Mouse (Mus musculus) embryo, embryonic 11.5 days (tissue): ENCODE data around the gene Slc39a11.
"Not testable (repeated sequence)": the region's sequence is repeated elsewhere in the genome, so short reads cannot be mapped to it uniquely, and the experiment has no call there.

Experiments used
- DNase-seq: peaks from one replicate; pipeline ENCODE4 v3.0.0-alpha.2; 2012; ENCODE audit warnings: low read depth, low spot score

The Slc39a11 gene

DNA sequence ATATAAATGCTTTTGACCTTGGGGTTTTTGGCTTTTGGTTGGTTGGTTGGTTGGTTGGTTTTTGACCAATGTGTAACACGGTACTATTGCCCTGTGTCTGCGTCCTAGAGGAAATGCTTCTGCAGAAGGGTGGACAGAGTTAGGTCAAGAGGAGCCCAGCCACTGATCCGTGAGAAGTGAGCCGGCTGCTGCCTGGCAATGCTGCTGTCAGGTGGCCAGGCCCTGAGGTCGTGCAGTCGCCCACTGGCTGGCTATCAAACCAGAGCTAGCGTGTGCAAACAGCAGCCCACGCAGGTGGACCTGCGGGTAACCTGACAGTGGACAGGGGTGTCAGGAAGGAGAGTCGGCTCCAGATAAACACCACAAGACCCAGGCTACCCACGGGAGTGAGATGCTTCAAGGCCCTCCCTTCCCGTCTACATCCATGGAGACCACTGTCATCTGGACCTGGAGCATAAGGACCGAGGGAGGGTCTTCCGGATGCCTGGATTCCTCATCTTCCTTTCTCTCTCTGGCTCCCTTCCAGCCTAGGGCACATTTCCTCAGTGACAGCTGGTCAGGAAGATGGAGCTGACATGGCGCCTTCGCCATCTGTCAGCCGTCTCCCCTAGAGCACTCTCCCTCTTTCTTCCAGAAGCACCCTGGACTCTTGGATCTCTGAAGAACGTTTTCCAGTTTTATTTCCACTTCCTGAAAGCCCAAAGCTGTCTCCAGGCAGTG, 49.2 kb downstream of the Slc39a11 start:
- DNase-seq, result no peak

DNA sequence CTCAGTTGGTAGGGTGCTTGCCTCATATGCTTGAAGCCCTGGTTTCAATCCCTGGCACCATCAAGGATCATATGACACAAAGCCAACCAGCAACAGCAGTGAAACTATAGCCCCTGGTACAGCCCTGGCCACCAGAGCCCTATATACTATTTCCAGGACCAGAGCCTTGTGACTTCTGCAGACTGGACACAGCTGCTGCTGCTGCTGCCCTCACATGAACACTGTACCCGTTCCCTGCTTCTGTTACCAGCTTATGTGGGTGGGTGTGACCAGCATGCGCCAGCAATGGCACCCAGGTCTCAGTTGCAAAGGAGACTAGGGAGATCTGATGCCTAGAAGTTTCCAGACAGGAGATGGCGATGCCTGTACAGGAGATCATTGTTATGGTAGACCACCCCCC, 52.2 kb downstream of the Slc39a11 start:
- no peak for DNase-seq

DNA sequence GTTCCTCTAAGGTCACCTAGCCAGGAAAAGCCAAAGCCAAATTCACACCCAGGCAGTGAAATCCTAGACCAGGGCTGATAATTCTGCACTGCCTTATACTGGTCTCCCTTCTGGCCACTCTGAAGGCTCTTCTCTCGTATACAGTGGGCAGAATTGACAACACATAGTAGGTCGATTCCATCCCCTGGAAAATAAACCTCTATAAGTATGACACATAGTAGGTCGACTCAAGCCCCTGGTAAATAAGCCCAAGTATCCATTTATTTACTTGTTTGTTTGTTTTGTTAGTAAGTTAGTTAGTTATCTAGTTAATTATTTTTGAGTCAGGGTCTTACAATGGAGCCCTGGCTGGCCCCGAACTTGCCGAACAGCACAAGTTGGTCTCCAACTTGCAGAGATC, 54.7 kb downstream of the Slc39a11 start:
- DNase-seq, result no peak

DNA sequence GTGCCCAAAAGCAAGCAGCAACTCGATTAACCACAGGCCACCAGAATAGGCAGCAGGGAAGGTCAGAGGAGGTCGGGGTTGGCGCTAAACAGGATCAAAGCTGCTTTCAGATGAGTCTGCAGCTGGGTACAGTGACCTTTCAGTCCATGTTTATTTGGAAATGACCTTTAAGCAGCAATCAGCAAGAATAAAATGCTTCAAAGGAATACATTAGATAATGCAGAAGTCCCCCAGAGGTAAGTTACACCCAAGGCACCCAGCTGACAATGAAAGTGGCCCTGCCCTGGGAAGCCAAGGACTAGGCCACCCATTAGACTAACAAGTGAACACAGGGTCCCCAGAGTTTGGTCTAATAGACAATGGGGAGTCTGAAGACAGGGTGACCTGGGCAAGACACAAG, 60.9 kb downstream of the Slc39a11 start:
- no peak for DNase-seq

DNA sequence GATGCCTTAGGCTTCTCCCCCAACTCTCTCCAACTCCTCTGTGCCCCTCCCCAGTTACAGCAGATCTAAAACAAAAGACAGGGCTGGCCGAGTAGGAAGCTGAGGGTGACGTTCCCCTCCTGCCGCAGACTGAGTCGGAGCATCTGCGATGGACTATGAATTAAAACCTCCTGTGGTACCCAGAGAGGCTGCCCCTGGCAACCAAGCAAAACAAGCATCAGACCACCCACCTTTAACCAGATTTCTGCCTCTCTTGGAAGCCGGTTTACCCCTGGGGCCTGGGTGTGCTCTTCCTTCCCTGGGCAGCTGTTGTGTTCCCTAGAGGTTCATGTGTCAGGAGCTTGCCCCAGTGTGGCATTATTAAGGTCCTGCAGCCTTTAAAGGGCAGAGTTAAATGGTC, 63.5 kb downstream of the Slc39a11 start:
- DNase-seq, result no peak

DNA sequence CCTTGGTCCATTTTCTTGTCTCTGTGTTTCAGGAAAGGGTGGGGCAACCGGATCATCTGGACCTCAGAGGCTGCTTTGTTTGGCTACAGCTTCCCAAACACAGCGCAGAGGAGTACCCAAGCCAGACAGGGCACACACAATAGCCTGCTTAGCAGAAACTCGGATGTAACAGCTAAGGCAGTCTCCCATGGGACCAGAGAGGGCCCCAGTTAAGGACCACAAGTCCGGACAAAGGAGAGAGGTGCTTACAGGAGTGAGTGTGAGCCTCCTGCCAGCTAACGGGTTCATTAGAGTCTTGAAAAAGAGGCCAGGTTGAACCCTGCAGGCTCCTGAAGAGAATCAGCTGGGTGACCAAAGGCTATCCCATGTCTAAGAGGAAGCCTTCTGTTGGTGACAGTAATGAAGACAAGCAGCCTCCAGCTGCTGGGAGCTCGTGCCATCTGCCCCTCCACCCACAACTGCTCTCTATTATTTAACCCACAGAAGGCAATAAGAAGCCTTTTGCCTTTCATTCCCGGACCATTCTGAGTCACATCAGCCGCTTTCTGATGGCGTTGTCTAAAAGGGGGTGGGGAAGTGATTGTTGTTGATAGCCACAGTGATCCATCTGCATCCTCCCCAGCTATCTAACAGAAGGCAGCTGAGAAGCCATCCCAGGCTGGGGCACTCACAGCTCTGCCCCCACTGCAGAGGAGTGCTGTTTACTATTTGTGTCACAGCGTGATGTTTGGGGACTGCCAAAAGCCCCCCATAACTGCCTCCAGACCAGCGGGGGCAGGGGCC, 65.8 kb downstream of the Slc39a11 start:
- DNase-seq, result no peak

DNA sequence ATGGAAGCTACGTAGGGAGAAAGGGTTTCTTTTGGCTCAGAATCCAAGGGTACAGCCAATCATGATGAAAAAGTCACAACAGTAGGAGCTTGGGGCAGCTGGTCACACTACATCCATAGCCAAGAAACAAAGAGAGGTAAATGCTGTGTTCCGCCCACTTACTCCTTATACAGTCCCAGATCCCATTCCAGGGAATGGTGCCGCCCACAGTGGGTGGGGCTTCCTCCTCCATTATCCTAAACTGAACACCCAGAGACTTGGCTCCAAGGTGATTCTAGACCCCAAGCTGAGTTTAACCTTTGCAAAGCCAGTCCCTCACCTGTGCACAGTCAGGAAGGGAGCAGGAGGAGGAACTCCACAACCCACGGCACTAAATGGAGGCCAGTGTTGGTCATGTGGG, 72.7 kb downstream of the Slc39a11 start:
- DNase-seq, result no peak

DNA sequence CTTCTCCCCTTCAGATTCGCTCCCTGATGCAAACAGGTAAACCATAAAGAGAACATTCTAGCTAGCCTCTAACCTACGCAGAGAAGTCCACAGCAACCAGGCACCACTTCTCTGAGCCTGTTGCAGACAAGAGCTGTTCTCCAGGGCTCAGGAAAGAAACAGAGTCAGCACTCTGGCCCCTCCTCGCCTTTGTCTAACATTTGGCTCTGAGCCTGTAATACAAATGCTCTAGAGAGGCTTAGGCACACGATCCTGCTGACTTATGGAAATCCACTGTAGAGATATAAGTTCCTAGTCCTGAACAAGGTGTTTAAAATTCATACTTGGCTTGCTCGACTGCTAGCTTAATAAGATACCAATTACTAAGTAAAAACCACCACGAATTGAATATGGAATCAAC, 77.2 kb downstream of the Slc39a11 start:
- no peak for DNase-seq

DNA sequence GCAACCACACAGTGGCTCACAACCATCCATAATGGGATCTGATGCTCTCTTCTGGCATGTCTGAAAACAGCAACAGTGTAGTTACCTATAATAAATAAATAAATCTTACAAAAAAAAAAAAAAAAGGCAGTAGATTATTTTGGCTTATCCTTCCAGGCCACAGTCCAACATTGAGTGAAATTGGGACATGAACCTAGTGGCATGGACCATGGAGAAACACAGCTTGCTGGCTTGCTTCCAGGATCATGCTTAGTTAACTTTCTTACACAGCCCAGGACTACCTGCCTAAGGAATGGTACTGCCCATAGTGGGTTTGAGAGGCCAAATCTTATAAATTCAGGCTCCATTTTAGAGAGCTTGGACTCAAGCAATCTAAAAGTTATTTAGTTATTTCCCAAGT, 78.3 kb downstream of the Slc39a11 start:
- DNase-seq, result no peak

DNA sequence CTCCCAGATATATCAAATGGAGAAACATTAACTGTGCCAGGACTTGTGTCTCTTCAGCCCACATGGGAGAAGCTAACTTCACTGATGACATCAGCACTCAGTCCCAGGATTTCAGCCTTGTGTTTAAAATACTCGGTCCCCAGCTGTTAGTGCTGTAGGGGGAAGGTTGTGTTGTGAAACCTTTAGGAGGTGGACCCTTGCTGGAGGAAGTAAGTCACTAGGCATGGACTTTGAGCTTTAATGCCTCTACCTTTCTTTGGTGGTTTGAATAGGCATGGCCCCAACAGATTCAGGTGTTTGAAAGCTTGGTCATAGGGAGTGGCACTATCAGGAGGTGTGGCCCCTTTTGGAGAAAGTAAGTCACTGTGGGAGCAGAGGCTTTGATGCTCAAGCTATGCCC, 80.9 kb downstream of the Slc39a11 start:
- no peak for DNase-seq

DNA sequence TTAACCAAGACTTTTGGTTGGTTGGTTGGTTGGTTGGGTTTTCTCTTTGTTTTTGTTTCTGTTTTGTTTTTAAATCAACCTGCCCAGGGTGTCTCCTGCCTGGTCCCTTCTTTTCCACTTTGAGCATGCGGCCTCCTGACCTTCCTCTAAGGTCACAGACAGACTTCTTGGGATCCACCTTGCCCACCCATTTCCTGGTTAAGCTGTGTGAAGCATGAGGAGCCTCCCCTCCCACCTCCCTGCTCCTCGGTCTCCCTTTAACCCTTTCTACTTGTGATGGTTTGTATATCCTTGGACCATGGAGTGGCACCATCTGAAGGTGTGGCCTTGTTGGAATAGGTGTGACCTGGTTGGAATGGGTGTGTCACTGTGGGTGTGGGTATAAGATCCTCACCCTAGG, 82.0 kb downstream of the Slc39a11 start:
- DNase-seq, result not testable (repeated sequence)

DNA sequence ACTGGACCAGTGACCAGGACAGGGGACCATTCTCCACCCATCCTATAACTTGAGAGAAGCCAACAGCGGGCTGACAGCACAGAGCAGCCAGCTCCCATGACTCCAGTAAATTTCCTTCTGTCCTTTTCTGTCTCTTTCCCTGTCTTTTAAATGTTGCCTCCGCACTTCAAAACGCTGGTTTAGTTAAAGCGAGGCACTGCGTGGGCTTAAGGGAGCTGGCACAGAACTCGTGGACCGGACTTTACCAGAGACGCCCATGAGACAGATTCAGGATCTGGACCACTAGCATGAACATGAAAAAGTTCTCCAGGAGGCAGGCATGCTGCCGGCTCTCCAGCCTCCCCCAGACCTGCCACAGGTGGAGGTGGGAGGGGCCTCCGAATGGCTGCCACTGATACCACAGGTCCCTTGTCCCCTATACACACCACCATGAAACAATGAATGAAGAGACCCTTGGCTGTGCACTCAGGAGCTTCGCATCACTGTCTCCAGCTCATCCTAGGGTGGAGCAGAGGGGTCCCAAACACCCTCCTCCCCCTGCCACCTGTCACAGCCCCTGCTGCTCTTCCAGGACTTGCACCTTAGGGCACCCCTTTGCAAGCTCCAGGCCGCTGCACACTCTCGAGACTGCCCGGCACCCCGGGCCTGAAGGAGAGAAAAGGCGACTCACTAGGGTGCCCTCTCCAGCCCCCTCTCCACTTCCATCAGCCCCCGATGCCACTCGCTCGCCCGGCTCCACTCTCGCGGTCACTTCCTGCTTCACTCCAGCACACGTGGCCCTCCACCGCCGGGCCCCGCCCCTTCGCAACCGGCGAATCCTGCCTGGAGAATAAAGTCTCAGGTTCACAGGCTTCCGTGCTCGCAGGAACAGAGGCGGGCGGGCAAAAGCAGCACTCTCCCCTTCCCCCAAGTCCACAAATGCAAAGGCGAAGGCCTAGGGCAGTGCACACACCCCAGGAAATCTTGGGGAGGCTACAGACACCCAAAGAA, 84.6 kb downstream of the Slc39a11 start:
- DNase-seq, result peak; percentile 82

DNA sequence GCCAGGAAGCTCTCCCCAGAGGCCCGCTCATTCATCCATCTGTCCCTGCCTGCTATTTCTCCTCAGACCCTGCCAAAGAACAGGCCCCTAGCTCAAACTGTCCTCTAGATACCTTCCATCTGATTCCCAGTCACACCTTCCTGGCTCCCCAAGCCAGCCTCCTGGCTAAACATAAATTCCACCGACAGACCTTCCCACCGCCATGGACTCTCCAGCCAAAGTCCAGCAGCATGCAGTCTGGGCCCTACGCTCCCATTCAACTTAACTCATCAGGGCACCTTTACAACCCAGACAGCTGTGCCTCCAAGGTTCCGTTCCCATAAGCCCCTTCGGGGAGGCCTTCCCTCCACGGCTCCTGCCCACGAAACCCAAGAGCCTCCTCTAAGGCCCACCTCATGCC, 87.6 kb downstream of the Slc39a11 start:
- DNase-seq, result no peak

DNA sequence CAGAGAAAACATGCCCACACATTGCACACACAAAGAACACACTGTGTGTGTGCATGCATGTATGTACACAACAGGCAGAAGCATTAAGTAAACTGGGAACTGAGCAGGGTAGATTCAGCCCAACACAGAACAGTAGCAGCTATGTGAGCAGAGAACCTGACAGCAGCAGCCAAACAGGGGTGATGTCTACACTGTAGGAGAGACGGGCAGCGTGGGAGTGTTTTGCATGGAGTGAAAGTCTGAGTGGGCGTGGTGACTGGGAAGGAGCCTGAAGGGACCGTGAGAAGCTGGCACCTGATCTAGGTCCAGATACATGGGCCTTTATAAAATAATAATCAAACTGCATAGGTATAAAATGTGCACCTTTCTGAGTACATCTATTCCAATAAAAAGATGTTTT, 89.7 kb downstream of the Slc39a11 start:
- DNase-seq, result no peak

DNA sequence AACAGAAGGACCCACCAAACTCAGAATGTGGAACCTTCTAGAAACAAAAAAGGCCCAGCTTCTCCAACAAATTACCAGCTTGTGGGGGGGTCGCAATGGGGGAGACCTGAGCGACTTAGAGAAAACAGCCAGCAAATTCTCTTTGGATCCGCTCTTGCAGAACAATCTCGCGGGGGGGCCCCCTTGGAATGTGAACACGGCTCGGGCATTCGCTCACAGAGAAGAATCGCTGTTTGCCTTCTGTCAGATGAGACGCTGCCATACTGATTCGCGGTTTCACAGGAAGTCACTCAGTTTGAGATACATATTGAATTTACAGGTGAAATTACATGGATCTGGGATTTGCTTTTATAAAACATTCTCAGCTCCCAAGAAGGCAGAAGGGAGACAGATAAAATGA, 91.4 kb downstream of the Slc39a11 start:
- no peak for DNase-seq

DNA sequence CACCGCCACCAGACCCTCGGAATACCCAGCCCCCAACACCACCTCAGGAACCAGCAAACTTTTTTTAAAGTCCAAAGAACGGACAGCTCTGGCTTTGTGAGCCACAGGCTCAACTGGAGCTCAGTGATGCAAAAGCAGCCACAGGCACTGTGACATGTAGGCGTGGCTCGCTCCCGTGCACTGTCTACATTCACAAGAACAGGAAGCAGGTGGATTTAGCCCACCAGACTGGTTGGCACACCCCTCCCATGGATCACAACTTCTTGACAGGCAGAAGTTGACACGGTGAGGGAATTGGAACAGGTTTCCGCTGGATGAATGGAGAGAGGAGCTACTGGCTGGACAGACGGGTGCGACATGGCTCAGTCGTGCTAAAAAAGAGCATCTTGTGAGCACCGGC, 93.7 kb downstream of the Slc39a11 start:
- DNase-seq, result no peak

DNA sequence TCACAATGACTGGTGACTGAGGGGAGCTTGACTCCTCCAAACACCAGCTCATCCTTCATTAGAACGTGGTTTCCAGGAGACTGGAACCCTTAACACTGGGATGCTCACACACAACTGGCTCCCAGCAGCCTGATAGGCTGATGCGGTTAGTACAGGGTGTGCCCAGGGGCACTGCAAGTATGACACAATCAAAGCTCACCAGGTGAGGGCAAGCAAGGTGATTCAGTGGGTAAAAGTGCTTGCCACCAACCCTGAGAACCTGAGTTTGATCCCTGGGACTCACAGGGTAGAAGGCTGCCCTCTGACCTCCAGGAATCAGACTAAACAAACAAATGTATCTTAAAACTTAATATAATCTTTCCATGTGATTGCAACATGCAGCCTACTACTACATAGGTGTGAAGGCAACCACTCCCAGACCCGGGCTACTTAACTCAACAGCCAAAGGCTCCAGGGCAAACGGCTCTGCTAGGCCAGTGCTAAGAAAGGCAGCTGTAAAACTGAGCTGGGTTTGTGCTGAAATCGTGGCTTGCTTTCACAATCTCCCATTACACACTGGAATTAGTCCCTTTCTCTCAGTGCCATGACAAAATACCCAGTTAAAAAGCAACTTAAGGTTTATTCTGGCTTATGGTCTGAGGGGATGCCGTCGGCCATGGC, 95.0 kb downstream of the Slc39a11 start:
- DNase-seq, result no peak

DNA sequence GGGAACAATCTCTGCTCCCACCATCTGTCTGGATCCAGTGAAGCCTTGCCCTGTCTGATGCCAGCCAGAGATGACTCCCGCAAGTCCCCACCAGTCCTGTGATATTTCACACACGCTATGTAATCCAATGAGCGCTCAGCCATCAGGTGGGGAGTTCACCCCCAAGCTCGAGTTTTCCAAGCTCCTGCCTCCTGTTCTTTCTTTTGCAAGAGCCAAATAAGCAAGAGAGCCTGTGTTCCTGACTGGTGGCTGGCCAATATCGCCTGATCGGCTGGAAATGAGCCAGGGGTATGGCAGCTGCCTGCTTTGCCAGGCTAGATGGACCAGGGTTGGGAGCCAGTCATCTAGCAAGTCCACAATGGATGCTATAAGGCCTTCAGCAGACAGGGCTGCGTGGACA, 95.7 kb downstream of the Slc39a11 start:
- DNase-seq, result no peak

DNA sequence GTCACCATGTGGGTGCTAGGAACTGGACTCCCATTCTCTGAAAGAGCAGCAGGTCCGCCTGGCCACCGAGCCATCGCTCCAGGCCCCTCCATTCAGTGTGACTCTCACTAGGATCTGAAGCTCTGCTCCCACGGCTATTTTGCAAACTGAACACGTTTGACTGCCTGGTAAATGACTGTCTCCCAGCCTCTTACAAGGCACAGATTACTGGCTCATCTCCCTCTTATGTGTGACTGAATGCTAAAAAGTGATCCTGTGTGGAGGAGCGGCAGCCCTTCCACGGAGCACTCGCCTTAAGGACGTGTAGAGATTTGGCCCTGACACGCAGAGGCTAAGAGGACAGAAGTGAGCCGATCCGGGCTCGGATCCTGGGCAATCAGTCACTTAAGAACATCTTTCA, 96.3 kb downstream of the Slc39a11 start:
- no peak for DNase-seq

DNA sequence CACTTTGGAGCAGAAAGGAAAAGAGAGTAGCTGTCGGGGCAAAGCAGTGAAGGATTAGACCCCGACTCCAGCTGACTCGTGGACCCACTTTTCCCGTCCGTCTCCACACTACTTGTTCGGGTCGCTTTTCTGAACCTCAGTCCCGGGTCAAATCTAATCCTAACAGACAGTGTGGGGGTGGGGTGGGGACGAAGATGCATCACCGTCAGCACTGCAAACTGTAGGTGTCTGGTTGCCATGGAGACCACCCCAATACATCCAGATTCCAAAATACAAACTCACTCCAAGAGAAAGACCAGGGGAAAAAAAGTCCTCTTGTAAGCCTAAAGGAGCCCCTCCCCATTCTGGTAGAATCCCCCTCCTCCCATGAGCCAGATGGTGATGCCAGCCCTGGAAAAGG, 97.3 kb downstream of the Slc39a11 start:
- no peak for DNase-seq

DNA sequence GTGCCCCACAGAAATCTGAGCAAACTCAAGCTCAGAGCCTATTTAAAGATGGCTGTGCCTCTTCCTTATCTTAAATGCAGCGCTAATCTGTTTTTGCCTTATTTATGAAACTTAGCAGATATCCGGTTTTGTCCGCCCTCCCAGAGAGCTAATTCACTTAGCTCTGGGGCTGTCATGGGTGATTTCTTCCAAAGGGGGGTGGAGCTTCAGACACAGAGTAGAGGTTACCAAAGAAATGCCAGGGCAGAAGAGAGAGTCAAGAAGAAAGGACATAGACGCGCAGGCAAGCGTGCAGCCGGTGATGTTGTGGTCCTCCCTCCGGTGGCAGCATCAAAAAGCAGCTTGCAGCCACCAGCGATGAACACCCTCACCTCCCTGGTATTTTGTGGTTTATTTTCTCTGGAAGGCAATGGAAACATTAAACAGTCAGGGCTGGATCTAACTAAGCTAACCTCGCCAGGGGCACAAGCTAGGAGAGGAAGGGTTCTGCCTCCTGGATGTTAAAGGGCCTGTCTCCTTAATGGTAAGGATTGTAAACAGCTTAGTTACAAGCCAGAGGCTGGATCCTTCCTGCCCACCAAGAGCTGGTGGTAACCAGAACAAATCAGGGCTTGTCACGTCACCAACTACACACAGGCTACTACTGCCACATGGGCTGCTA, 103.5 kb downstream of the Slc39a11 start:
- no peak for DNase-seq
